26 mouse cellular contexts compared by ENCODE assay signal in the genomic region with DNA sequence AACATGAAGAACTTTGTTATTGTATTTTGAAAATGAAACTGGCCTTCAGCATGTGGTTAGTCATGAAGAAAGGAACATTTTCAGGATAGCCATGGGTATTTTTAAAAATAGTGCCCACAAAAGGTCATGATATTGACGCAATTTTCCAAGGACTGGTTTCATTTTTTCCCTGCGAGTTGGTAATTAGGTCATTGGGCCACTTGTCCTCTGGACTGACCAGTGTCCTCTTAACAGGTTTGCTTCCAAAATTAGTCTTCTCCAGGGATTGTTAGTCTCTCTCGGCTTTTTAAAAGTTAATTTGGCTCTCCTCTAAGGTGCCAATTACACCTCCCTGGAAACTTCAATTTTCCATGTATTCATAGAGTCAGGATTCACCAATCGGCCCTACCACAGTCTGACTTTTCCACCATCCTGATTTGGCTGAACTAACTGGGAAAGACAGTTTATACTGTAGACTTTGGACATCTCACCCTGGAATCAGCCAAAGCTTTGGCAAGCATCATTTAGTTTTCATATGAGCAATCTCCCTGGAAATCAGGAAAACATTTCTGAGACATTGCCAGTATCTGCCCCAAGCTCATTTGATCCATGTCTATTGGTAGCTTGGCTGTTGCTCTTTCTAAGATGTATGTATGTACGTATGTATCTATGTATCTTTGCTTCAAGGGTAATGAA.
DNase-seq lines count a peak whose midpoint lies in the region; ATAC-seq and TF ChIP-seq lines count a peak whose summit lies in the region.
"Had no signal": no experiment of that assay in that cellular context is flagged by ENCODE, and none has a peak within 500 bp of the region (broad histone marks: within the 10 kb centered on the region; RNA-seq: fewer than 3 reads in every experiment).

No protein-coding gene starts in this region.

- H3K4me1 ChIP-seq in kidney, adult 2 months (ENCODE audit: control insufficient read depth, insufficient read depth, low read length): no peaks in the 10 kb centered on the region
- H3K4me1 ChIP-seq: embryonic facial prominence, embryonic 12.5 days; embryonic facial prominence, embryonic 15.5 days; forebrain, embryonic 15.5 days; hindbrain, embryonic 13.5 days; intestine, embryonic 15.5 days; kidney, embryonic 15.5 days had no signal

- H3K4me3 ChIP-seq in kidney, adult 2 months (ENCODE audit: insufficient read depth, low read depth, low read length): no peak overlapping the region
- H3K4me3 ChIP-seq: embryonic facial prominence, embryonic 12.5 days; embryonic facial prominence, embryonic 15.5 days; forebrain, embryonic 15.5 days; hindbrain, embryonic 10.5 days; hindbrain, embryonic 13.5 days; intestine, embryonic 15.5 days; kidney, embryonic 15.5 days had no signal

- TF ChIP-seq CTCF in kidney, adult 2 months (conservative IDR thresholded peaks at IDR 0.05; ENCODE audit: insufficient read depth, insufficient read length, low read depth, low read length): no peak

- H3K27ac ChIP-seq in kidney, adult 2 months (ENCODE audit: insufficient read depth, low read depth, low read length): no peak overlapping the region
- H3K27ac ChIP-seq: embryonic facial prominence, embryonic 12.5 days; embryonic facial prominence, embryonic 15.5 days; forebrain, embryonic 15.5 days; hindbrain, embryonic 10.5 days; hindbrain, embryonic 13.5 days; intestine, embryonic 15.5 days; kidney, embryonic 15.5 days had no signal

- no peak for ATAC-seq in frontal cortex, adult (ENCODE audit: low TSS enrichment)
- ATAC-seq: forebrain, embryonic 15.5 days; hindbrain, embryonic 16.5 days; intestine, embryonic 15.5 days had no signal

- no peaks in the 10 kb centered on the region; the same call in 1 of the 2 replicates for H3K27me3 ChIP-seq in kidney, adult 2 months (replicated peaks; ENCODE audit: control insufficient read depth, insufficient read depth, low read length)
- H3K27me3 ChIP-seq: CH12.LX; embryonic facial prominence, embryonic 15.5 days; forebrain, embryonic 15.5 days; hindbrain, embryonic 13.5 days; intestine, embryonic 15.5 days; kidney, embryonic 15.5 days had no signal

- no peaks in the 10 kb centered on the region for H3K36me3 ChIP-seq in kidney, adult 2 months (ENCODE audit: control insufficient read depth, insufficient read depth, low read length)
- H3K36me3 ChIP-seq: embryonic facial prominence, embryonic 12.5 days; embryonic facial prominence, embryonic 15.5 days; forebrain, embryonic 15.5 days; G1E; hindbrain, embryonic 10.5 days; hindbrain, embryonic 13.5 days; intestine, embryonic 15.5 days; kidney, embryonic 15.5 days had no signal

- DNase-seq in adrenal gland, adult 2 months: peak; percentile 52
- no peak for DNase-seq in adrenal gland, adult 18-20 months (ENCODE audit: low spot score in 2 of 2)
- DNase-seq in kidney, adult 2 months: peak; percentile 57
- no peak for DNase-seq in kidney, postnatal 36 days
- DNase-seq in Muller cell, postnatal 12 days (ENCODE audit: inconsistent ontology term): peak; percentile 67
- DNase-seq in adrenal gland, postnatal 10 days: peak; percentile 23
- no peak for DNase-seq in lung, adult 18-20 months
- DNase-seq: B cell, adult 2 months; cerebellum, adult 11-12 months; cerebellum, adult 8-10 months; cerebellum, postnatal 25 days; gastrocnemius, postnatal 14 days; heart, adult 11 months; heart, postnatal 36 days; kidney, adult 11 months had no signal

- WGBS in kidney, adult 2 months: 78% methylated on average over 5 of the region's 5 CpGs

- no peak for TF ChIP-seq POLR2A in kidney, adult 2 months (IDR thresholded peaks at IDR 0.05; ENCODE audit: low read depth, low read length)

Comparison
In these comparisons a context has a peak if more than half of its experiments do, and no peak if none do; other contexts are left out.
1. DNase-seq: peak in adrenal gland, adult 2 months (single experiment), kidney, adult 2 months (single experiment), Muller cell, postnatal 12 days (single experiment) and adrenal gland, postnatal 10 days (single experiment); none in adrenal gland, adult 18-20 months (0 of 2), kidney, postnatal 36 days (0 of 2) and lung, adult 18-20 months (0 of 2).